Mouse (Mus musculus) kidney, adult 2 months (tissue): Measurements from ENCODE around the gene Egln1. TPM values are rescaled to one million over a fixed set of nuclear protein-coding genes. Genes with fewer than 3 reads are reported as not detected.
A peak's percentile ranks its signal among the peaks of the same experiment; 100 is the strongest.

Experiments used
- DNase-seq: peaks from one replicate; pipeline ENCODE4 v3.0.0; 2021
- H3K27ac ChIP-seq: fragments of 200-500 bp; 2 replicates; pipeline ENCODE4 v1.5.1; 2012; ENCODE audit warnings: low read depth, low read length, control low read depth, inconsistent platforms; ENCODE audit not compliant: insufficient read depth
- H3K27me3 ChIP-seq: fragments of 200-500 bp; replicated peaks from 2 replicates; pipeline ENCODE4 v1.6.1; 2012; ENCODE audit warnings: mild to moderate bottlenecking, moderate library complexity, low read length, inconsistent platforms; ENCODE audit not compliant: control insufficient read depth, insufficient read depth
- H3K36me3 ChIP-seq: fragments of 200-500 bp; 2 replicates; pipeline ENCODE4 v1.6.1; 2012; ENCODE audit warnings: mild to moderate bottlenecking, moderate library complexity, low read length, inconsistent platforms; ENCODE audit not compliant: control insufficient read depth, insufficient read depth
- H3K4me1 ChIP-seq: fragments of 200-500 bp; 2 replicates; pipeline ENCODE4 v1.6.1; 2011; ENCODE audit warnings: low read length; ENCODE audit not compliant: control insufficient read depth, insufficient read depth
- H3K4me3 ChIP-seq: fragments of 200-500 bp; 2 replicates; pipeline ENCODE4 v1.5.1; 2011; ENCODE audit warnings: mild to moderate bottlenecking, low read depth, low read length, control low read depth; ENCODE audit not compliant: insufficient read depth
- CTCF ChIP-seq: fragments of 200-500 bp; conservative IDR thresholded peaks from 2 replicates; pipeline ENCODE4 v1.5.1; 2011; ENCODE audit warnings: low read depth, mild to moderate bottlenecking, control low read depth, low read length, moderate library complexity, mixed read lengths; ENCODE audit not compliant: insufficient read depth, insufficient read length
- POLR2A ChIP-seq: fragments of 200-500 bp; IDR thresholded peaks from one replicate; pipeline ENCODE4 v1.6.1; 2011; ENCODE audit warnings: low read depth, low read length, control low read depth
- WGBS: fragments of 180-500 bp; shearing (Covaris S2); methylation state at CpG from one replicate; pipeline ENCODE4 v1.1.7; 2018; 5-methylcytosine and 5-hydroxymethylcytosine counted together
- polyA plus RNA-seq: library from polyadenylated mRNA; depleted of rRNA; stranded (reverse); fragments of >200 nt; gene quantifications from 2 replicates; pipeline ENCODE4 v1.2.3, GENCODE M21; 2012

Egln1 gene
- polyA plus RNA-seq, 1 experiment: 38.8 TPM

DNA sequence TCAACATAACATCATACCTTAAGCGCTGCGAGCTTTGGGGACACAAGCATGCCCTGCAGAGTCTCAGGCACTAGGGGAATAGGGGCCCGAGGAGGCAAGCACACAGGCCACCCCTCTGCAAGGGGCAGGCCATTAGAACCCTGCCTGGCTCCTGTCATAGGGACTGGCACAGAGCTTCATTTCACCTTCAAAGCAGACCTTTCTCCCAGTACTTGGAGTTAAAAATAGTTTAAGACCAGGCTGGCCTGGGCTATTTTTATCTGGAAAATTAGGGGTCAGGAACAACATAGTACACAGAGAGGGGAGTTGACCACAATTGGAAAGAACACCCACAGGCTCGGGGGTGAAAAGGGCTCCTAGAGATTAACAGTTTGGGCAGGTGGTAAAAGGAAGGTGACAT lies 11.8 kb downstream of the Egln1 start:
- no peaks in the 10 kb centered on the region for H3K36me3 ChIP-seq
- no peak for DNase-seq
- no peak overlapping the region for H3K4me3 ChIP-seq
- H3K27ac ChIP-seq: no peak overlapping the region
- no peaks in the 10 kb centered on the region for H3K4me1 ChIP-seq
- H3K27me3 ChIP-seq: no peaks in the 10 kb centered on the region
- TF ChIP-seq POLR2A (no peak), CTCF (no peak)
- 87% methylated on average over 4 of the region's 4 CpGs for WGBS

DNA sequence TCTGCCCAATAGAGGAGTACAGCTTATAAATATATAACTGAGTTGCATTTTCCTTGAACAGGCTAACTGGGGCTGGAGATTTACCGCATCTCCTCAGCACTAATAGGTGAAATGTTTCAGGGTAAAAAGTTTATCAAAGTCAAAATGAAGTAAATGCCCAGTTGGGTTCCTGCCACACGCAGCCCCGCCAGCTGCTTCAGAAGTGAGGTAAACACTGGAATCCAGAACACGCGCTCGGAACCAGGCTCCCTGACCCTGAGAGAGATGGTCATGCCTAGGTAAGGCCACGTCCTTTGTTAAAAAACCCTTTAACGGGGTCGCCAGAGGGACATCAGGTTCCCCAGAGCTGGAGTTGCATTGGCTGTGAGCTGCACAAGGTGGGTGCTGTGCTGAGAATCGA lies 12.4 kb downstream of the Egln1 start:
- no peaks in the 10 kb centered on the region for H3K27me3 ChIP-seq
- 93% methylated on average over 10 of the region's 10 CpGs for WGBS
- H3K27ac ChIP-seq: no peak overlapping the region
- H3K4me3 ChIP-seq: no peak overlapping the region
- TF ChIP-seq CTCF (no peak), POLR2A (no peak)
- H3K36me3 ChIP-seq: no peaks in the 10 kb centered on the region
- H3K4me1 ChIP-seq: no peaks in the 10 kb centered on the region
- no peak for DNase-seq

DNA sequence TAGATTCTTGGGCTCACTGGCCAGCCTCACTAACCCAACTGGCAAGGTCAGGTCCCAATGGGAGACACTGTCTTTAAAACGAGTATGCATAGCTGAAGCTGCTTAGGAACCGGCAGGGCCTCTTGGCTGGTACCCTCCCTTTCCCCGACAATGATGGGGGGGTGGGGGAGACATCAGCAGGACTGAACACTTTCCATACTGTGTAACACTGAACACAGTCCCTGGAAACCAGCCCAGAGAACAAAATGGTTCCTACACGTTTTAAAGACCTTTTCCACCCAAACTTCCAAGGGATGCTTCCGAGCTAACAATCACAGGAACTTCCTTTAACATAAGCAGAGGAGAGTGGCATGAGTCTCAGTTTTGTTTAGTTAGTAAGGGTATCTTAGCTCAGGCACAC lies 14.0 kb downstream of the Egln1 start:
- Histone ChIP-seq H3K4me1 (peaks cover 3% of the 10 kb centered on the region; the same call in 1 of the 2 replicates), H3K27me3 (no peaks in the 10 kb centered on the region), H3K4me3 (no peak overlapping the region), H3K27ac (no peak overlapping the region), H3K36me3 (no peaks in the 10 kb centered on the region)
- TF ChIP-seq CTCF: no peak
- no peak for TF ChIP-seq POLR2A
- no peak for DNase-seq
- WGBS: 74% methylated on average over 5 of the region's 5 CpGs

DNA sequence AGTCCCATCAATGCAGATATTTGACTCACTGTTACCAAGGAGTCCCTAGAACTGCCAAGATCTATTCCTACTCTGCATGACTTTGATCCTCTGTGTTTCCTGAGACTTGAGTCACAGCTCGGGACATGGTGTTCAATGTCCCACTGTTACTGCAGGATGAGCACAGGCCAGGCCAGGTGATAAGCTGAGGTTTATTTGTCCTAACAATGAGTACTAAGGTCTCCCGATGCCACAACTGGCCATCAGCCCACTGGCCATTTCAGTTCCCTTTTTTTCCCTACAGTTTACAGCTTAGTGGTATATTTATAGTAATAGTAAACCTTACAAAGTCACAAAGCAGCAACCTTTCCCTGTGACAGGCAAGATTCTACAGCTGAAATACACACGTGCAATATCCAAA lies 16.7 kb downstream of the Egln1 start:
- H3K27me3 ChIP-seq: no peaks in the 10 kb centered on the region
- peaks cover 9% of the 10 kb centered on the region; the same call in 1 of the 2 replicates for H3K4me1 ChIP-seq
- 66% methylated on average over 3 of the region's 3 CpGs for WGBS
- no peak for TF ChIP-seq POLR2A
- TF ChIP-seq CTCF: no peak
- H3K4me3 ChIP-seq: no peak overlapping the region
- H3K36me3 ChIP-seq: no peaks in the 10 kb centered on the region
- no peak overlapping the region for H3K27ac ChIP-seq
- no peak for DNase-seq

DNA sequence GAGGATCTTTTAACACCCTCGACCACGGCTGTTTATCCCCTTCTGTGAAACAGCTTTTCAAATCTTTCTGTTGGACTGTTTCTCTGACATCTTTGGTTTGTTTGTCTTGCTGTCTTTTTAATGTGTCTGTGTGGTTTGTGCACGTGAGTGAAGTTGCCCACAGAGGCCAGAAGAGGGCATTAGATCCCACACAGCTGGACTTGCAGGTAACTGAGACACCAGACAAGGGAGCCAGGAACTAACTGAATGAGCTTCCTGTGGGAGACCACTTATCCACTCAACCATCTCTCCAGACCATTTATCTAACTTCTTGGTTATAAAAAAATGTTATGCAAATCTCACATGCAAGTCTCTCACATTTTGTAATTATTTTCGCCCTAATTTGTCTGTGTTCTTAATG lies 18.5 kb downstream of the Egln1 start:
- no peak for DNase-seq

DNA sequence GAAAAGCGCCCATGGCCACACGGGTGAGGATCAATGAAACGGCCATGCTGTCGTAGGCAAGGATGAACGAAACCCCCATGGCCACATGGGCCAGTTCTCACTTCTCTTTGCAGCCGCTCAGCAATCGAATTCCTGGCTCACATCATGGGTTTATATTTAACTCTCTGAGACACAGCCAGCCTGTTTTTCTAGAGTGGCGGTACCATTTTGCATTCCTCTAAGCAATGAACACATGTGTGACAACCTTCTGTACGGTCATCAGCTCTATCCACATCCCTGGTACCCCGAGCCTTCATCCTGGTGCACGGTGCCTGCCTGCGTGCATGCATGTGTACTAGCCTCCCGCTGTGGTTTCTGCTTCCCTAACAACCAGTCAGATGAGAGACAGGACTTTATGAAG lies 19.0 kb downstream of the Egln1 start:
- Histone ChIP-seq H3K4me3 (no peak overlapping the region), H3K27ac (no peak overlapping the region), H3K27me3 (no peaks in the 10 kb centered on the region), H3K36me3 (no peaks in the 10 kb centered on the region), H3K4me1 (peaks cover 21% of the 10 kb centered on the region; the same call in 1 of the 2 replicates)
- 52% methylated on average over 13 of the region's 13 CpGs for WGBS
- DNase-seq: peak; percentile 62
- TF ChIP-seq CTCF: no peak

More for the DNA sequence above, 18.5 kb downstream of the Egln1 start:
- H3K4me1 ChIP-seq: peaks cover 21% of the 10 kb centered on the region; the same call in 1 of the 2 replicates
- WGBS: 79% methylated on average over 4 of the region's 4 CpGs
- TF ChIP-seq CTCF (peak; percentile 28; the same call in 1 of the 2 replicates), POLR2A (no peak)
- no peaks in the 10 kb centered on the region for H3K36me3 ChIP-seq
- H3K27ac ChIP-seq: no peak overlapping the region
- no peaks in the 10 kb centered on the region for H3K27me3 ChIP-seq
- no peak overlapping the region for H3K4me3 ChIP-seq

DNA sequence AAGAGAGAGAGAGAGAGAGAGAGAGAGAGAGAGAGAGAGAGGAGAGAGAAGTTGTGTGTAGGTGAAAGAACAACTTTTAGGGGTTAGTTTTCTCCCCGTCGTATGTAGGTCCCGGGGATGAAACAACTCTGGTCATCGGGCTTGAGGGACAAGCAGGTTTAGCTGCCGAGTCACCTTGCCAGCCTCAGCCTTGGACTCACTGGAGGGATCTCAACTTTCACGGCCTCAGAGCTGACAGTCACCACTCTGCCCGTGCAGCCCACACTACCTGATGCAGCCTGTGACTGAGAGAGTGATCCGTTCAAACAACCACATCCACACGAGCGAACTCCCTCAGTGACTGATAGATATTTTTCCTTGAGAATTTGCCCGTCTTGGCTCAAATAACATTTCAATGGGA lies 20.1 kb downstream of the Egln1 start:
- Histone ChIP-seq H3K27me3 (no peaks in the 10 kb centered on the region), H3K27ac (no peak overlapping the region), H3K4me3 (no peak overlapping the region), H3K4me1 (peaks cover 26% of the 10 kb centered on the region; the same call in 1 of the 2 replicates), H3K36me3 (no peaks in the 10 kb centered on the region)
- no peak for DNase-seq
- WGBS: 87% methylated on average over 11 of the region's 11 CpGs
- no peak for TF ChIP-seq CTCF
- no peak for TF ChIP-seq POLR2A

DNA sequence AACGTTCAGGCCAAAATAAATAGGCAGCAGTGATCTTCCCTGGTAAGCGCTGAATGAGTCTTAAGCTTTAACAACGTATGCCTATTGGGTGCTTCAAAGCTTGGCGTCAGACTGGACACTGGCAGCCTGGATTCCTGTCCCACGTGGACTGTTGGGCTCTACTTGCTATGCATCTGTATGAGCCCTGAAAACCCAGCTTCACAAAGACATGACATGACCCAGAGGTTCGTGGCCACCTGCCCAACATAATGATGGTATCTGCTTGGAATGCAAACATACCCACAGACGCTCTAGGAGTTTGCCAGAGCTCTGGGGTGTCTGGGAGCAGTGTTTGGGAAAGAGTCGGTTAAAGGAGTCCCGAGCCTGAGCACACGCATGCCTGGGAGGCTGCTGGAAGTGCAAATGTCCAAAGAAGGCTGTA lies 22.8 kb downstream of the Egln1 start:
- TF ChIP-seq CTCF: no peak
- TF ChIP-seq POLR2A: no peak
- WGBS: 48% methylated on average over 10 of the region's 10 CpGs
- Histone ChIP-seq H3K4me1 (peaks cover 29% of the 10 kb centered on the region; the same call in 1 of the 2 replicates), H3K27ac (no peak overlapping the region), H3K4me3 (no peak overlapping the region), H3K36me3 (no peaks in the 10 kb centered on the region), H3K27me3 (no peaks in the 10 kb centered on the region)
- peak; percentile 51 for DNase-seq
